Mouse (Mus musculus) kidney, embryonic 15.5 days (tissue): ENCODE data around the gene Arhgap31. TPM values are rescaled to one million over a fixed set of nuclear protein-coding genes. Genes with fewer than 3 reads are reported as not detected.
"Not testable (repeated sequence)": the region's sequence is repeated elsewhere in the genome, so short reads cannot be mapped to it uniquely, and the experiment has no call there.

Source experiments
- ATAC-seq: fragments of 200-750 bp; cut with Nextera tagmentation; replicated peaks from 2 replicates; pipeline ENCODE4 v1.8.0; 2017; ENCODE audit warnings: moderate TSS enrichment; ENCODE audit not compliant: low FRiP score
- H3K27ac ChIP-seq: fragments of 300-500 bp; sonication (generic); 2 replicates; pipeline ENCODE4 v1.5.1; 2015; ENCODE audit warnings: mild to moderate bottlenecking, inconsistent platforms
- H3K27me3 ChIP-seq: fragments of 300-500 bp; sonication (generic); 2 replicates; pipeline ENCODE4 v1.6.1; 2015; ENCODE audit warnings: inconsistent platforms
- H3K36me3 ChIP-seq: fragments of 300-500 bp; sonication (generic); 2 replicates; pipeline ENCODE4 v1.6.1; 2015; ENCODE audit warnings: inconsistent platforms
- H3K4me1 ChIP-seq: fragments of 300-500 bp; sonication (generic); 2 replicates; pipeline ENCODE4 v1.6.1; 2015; ENCODE audit warnings: inconsistent platforms
- H3K4me2 ChIP-seq: fragments of 300-500 bp; sonication (generic); 2 replicates; pipeline ENCODE4 v1.6.1; 2015; ENCODE audit warnings: moderate library complexity, mild to moderate bottlenecking, inconsistent platforms
- H3K4me3 ChIP-seq: fragments of 300-500 bp; sonication (generic); replicated peaks from 2 replicates; pipeline ENCODE4 v1.5.1; 2015; ENCODE audit warnings: mild to moderate bottlenecking, inconsistent platforms
- H3K9ac ChIP-seq: fragments of 300-500 bp; sonication (generic); 2 replicates; pipeline ENCODE4 v1.6.1; 2015; ENCODE audit warnings: mild to moderate bottlenecking, inconsistent platforms
- H3K9me3 ChIP-seq: fragments of 300-500 bp; sonication (generic); replicated peaks from 2 replicates; pipeline ENCODE4 v1.6.1; 2016; ENCODE audit warnings: inconsistent platforms
- WGBS: fragments of 180-500 bp; shearing (Covaris S2); methylation state at CpG from one replicate; pipeline ENCODE4 v1.1.7; 2015; ENCODE audit warnings: mixed read lengths; 5-methylcytosine and 5-hydroxymethylcytosine counted together
- polyA plus RNA-seq: library from polyadenylated mRNA; unstranded; fragments of >200 nt; fragmentation: Nextera tagmentation; extraction: Ambion mirVana; gene quantifications from 2 replicates; pipeline ENCODE4 v1.2.1, GENCODE M21; 2015

Arhgap31 gene
- polyA plus RNA-seq, 1 experiment from 2014 or later, result 12.6 TPM

DNA sequence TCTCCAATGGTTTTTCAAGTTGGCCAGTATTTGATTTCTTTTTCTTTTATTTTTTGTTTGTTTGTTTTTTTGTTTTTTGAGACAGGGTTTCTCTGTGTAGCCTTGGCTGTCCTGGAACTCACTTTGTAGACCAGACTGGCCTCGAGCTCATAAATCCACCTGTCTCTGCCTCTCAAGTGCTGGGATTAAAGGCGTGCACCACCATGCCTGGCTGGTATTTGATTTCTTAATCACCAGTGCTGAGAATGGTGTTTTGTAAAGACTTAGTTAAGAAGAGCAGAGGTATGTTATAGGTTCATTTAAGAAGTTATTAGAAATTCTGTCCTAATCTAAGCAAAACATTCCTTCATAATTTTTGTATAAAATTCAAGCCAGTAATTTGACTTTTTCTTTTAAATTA, 35.1 kb downstream of the Arhgap31 start:
- not testable (repeated sequence) for H3K9ac ChIP-seq, H3K9me3 ChIP-seq, H3K27me3 ChIP-seq, H3K4me3 ChIP-seq, H3K36me3 ChIP-seq, ATAC-seq, H3K27ac ChIP-seq, H3K4me2 ChIP-seq
- H3K4me1 ChIP-seq, result peaks cover 16% of the 10 kb centered on the region
- 65% methylated on average over 2 of the region's 2 CpGs for WGBS

DNA sequence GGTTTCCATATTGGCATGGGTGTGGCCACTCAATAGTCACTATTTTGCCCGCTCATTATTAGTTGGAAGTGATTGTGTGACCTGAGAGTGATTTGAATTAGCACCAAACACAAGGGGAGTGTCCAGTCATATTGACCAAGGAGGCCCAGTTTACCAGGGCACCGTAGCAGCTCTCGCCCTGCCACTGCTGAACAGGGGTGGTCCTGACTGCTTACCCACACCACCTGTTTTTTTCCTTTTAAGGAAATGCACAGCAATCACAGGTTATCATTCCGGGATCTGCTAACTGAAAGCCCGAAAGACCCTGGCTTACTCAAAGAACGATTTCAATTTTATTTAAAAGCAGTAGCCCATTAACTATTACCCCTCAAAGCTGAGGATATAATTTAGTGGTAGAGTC, 35.9 kb downstream of the Arhgap31 start:
- ATAC-seq, result no peak
- 86% methylated on average over 6 of the region's 6 CpGs for WGBS
- peaks cover 19% of the 10 kb centered on the region for H3K4me1 ChIP-seq
- no peaks in the 10 kb centered on the region for H3K27me3 ChIP-seq
- no peaks in the 10 kb centered on the region for H3K36me3 ChIP-seq
- no peak overlapping the region for H3K4me2 ChIP-seq
- H3K4me3 ChIP-seq, result no peak overlapping the region
- H3K27ac ChIP-seq, result no peak overlapping the region
- H3K9me3 ChIP-seq, result no peaks in the 10 kb centered on the region
- no peak overlapping the region for H3K9ac ChIP-seq

GRCm38 (mm10) chr16:38676647-38677046, 36.4 kb downstream of the Arhgap31 start:
- Histone ChIP-seq H3K27me3 (no peaks in the 10 kb centered on the region), H3K9me3 (no peaks in the 10 kb centered on the region), H3K4me2 (no peak overlapping the region), H3K9ac (no peak overlapping the region), H3K4me1 (peaks cover 20% of the 10 kb centered on the region), H3K4me3 (no peak overlapping the region), H3K36me3 (no peaks in the 10 kb centered on the region), H3K27ac (no peak overlapping the region)
- ATAC-seq, result no peak
- WGBS, result 91% methylated on average over 4 of the region's 4 CpGs

DNA sequence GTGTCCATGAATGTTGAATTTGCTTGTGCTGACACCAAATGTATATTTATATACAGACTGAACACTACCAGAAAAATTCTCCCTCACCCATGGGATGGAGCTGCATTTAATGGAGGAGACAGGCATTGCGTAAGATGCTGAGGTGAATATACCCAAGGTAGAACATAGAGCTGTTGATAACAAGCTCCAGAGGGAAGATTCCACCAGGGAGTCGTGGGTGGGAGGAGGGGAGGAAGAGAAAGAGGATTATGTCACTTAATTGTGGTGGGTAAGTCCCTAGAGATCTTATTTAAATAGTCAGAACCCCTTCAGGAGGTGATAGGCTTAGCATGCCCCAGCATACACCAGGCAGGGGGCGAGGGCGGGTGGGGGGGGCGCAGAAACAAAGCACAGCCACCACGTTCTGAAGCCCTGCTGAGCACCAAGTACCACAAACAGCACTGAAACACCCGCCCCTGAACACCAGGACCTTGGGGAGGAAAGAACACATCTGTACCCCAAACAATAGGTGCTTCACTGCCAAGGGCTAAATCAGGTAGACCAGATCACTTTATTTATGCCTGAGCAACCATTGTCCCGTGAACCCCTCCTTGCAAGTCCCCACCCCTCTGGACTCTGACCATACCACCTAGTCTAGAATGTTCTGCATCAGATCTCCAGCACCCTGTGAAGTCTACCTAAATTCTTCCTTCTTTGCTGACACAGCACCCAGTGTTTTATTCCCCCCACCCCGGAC, 37.3 kb downstream of the Arhgap31 start:
- WGBS, result 83% methylated on average over 9 of the region's 9 CpGs
- Histone ChIP-seq H3K9me3 (no peaks in the 10 kb centered on the region), H3K4me1 (peaks cover 20% of the 10 kb centered on the region), H3K27ac (no peak overlapping the region), H3K9ac (no peak overlapping the region), H3K27me3 (no peaks in the 10 kb centered on the region), H3K4me3 (no peak overlapping the region), H3K4me2 (no peak overlapping the region), H3K36me3 (no peaks in the 10 kb centered on the region)
- no peak for ATAC-seq

DNA sequence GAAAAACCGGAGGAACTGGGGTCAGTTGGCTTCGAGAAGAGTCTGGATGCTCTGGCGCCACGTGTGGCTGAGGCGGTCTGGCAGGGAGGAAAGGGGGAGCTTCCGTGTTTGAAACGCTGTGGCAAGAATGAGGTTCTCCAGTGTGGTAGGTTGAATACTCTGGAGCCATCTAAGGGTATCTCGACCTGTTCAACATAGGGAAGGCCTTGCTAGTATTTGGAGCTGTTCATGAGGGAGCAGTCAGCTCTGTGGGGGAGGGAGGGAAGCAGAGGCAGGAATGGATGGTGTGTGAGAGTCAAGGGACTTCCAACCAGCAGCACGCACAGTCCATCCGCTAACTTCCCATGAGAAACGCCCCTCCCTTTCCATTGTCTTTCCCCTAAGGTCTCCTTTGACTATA, 38.2 kb downstream of the Arhgap31 start:
- Histone ChIP-seq H3K27ac (no peak overlapping the region), H3K9ac (no peak overlapping the region), H3K36me3 (no peaks in the 10 kb centered on the region), H3K4me1 (peaks cover 16% of the 10 kb centered on the region), H3K9me3 (no peaks in the 10 kb centered on the region), H3K27me3 (no peaks in the 10 kb centered on the region), H3K4me2 (no peak overlapping the region), H3K4me3 (no peak overlapping the region)
- ATAC-seq, result no peak
- 90% methylated on average over 11 of the region's 11 CpGs for WGBS

GRCm38 (mm10) chr16:38673511-38673910, 39.6 kb downstream of the Arhgap31 start:
- WGBS, result 76% methylated on average over 15 of the region's 15 CpGs
- Histone ChIP-seq H3K4me2 (no peak overlapping the region), H3K9me3 (no peaks in the 10 kb centered on the region), H3K4me3 (no peak overlapping the region), H3K27me3 (no peaks in the 10 kb centered on the region), H3K9ac (no peak overlapping the region), H3K27ac (no peak overlapping the region), H3K4me1 (0 out of 2 replicates have a peak, but pooled peaks cover 4% of the 10 kb centered on the region), H3K36me3 (no peaks in the 10 kb centered on the region)
- no peak for ATAC-seq

DNA sequence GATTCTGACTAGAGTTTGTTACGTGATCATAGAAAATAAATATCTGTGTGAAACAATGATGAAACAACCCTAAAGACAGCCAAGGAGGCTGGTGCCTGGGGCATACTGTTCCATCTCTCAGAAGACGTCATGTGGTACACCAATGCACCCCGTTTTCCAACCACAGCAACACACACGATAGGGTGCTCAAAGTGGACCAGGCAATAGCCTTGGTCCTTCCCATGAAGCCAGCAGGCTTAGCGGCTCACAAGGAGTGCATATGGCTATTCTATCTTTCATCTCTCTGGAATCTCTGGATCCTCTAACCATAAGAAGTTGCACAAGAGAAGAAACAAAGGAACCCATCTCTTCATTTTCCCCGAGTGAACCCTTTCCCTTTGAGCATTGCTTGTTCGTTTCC, 40.1 kb downstream of the Arhgap31 start:
- H3K4me3 ChIP-seq, result no peak overlapping the region
- no peak for ATAC-seq
- no peak overlapping the region for H3K4me2 ChIP-seq
- H3K4me1 ChIP-seq, result 0 out of 2 replicates have a peak, but pooled peaks cover 4% of the 10 kb centered on the region
- H3K9me3 ChIP-seq, result no peaks in the 10 kb centered on the region
- 89% methylated on average over 7 of the region's 7 CpGs for WGBS
- no peaks in the 10 kb centered on the region for H3K27me3 ChIP-seq
- no peaks in the 10 kb centered on the region for H3K36me3 ChIP-seq
- H3K9ac ChIP-seq, result no peak overlapping the region
- no peak overlapping the region for H3K27ac ChIP-seq

GRCm38 (mm10) chr16:38672370-38672769, 40.7 kb downstream of the Arhgap31 start:
- Histone ChIP-seq H3K9ac (no peak overlapping the region), H3K9me3 (no peaks in the 10 kb centered on the region), H3K27ac (no peak overlapping the region), H3K27me3 (no peaks in the 10 kb centered on the region), H3K4me2 (no peak overlapping the region), H3K4me1 (0 out of 2 replicates have a peak, but pooled peaks cover 4% of the 10 kb centered on the region), H3K4me3 (no peak overlapping the region), H3K36me3 (no peaks in the 10 kb centered on the region)
- WGBS, result 49% methylated on average over 5 of the region's 5 CpGs
- no peak for ATAC-seq

DNA sequence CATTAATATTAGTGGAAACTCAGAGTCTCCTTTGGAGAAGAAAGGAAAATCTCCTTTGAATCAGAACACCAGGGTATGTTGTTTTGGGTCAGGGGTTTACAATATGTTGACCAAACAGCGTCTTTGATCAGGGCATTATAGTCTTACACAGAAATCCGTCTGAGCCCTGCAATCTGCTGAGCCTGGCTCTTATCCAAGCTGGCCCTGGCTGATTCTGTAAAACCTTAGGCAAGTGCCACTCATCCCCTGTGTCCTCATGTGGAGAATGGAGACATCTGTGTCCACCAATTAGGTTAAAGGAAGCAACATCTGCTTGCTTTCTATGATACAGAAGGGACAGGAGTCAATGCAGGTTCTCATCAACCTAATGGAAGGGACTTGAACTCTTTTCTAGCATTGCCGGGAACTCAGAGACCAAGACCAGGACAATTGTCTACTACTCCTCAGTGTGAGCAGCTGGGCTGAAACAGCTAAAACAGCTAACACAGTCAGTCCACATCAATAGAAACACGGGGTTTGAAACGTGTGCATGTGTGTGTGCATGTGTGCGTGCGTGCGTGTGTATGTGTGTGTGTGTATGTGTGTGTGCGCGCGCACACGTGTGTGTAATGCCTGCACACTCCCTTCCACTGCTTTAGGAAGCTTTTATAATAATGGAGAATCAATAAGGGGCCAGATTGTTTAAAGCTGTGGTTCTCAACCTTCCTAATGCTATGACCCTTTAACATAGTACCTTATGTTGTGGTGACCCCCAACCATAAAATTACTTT, 42.3 kb downstream of the Arhgap31 start:
- 87% methylated on average over 12 of the region's 12 CpGs for WGBS
- ATAC-seq, result no peak
- 0 out of 2 replicates have a peak, but pooled peaks cover 4% of the 10 kb centered on the region for H3K4me1 ChIP-seq

GRCm38 (mm10) chr16:38668871-38669675, 44.0 kb downstream of the Arhgap31 start:
- Histone ChIP-seq H3K4me2 (no peak overlapping the region), H3K27ac (no peak overlapping the region), H3K4me3 (no peak overlapping the region), H3K27me3 (no peaks in the 10 kb centered on the region), H3K36me3 (no peaks in the 10 kb centered on the region), H3K9ac (no peak overlapping the region), H3K9me3 (no peaks in the 10 kb centered on the region), H3K4me1 (0 out of 2 replicates have a peak, but pooled peaks cover 4% of the 10 kb centered on the region)
- WGBS, result 89% methylated on average over 8 of the region's 8 CpGs
- ATAC-seq, result no peak

More for the DNA sequence above, 42.3 kb downstream of the Arhgap31 start:
- Histone ChIP-seq H3K9me3 (no peaks in the 10 kb centered on the region), H3K9ac (no peak overlapping the region), H3K4me2 (no peak overlapping the region), H3K27ac (no peak overlapping the region), H3K36me3 (no peaks in the 10 kb centered on the region), H3K27me3 (no peaks in the 10 kb centered on the region), H3K4me3 (no peak overlapping the region)

GRCm38 (mm10) chr16:38666523-38666922, 46.6 kb downstream of the Arhgap31 start:
- Histone ChIP-seq H3K4me2 (no peak overlapping the region), H3K27ac (no peak overlapping the region), H3K4me1 (no peaks in the 10 kb centered on the region), H3K36me3 (no peaks in the 10 kb centered on the region), H3K9ac (no peak overlapping the region), H3K27me3 (no peaks in the 10 kb centered on the region), H3K4me3 (no peak overlapping the region), H3K9me3 (no peaks in the 10 kb centered on the region)
- ATAC-seq, result no peak
- WGBS, result 87% methylated on average over 4 of the region's 4 CpGs

DNA sequence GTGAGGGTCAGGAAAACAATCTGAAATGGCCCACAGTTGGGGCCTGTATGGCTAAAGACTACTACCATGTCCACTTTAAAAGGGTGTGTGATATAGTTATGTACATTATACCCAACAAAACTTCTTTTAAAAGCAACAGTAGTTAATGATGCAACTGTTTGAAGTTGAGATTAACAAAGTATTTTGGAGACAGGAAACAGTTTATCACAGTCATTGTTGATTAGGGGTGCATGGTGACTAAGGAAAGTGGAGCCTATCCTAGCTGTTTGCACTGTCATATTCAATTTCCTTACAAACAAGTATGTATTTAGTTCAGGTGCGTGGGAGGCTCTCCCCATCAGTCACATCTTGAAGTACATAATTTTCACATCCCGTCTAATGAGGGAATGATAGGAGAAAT, 47.1 kb downstream of the Arhgap31 start:
- ATAC-seq, result no peak
- no peak overlapping the region for H3K4me2 ChIP-seq
- no peak overlapping the region for H3K27ac ChIP-seq
- H3K9ac ChIP-seq, result no peak overlapping the region
- H3K4me3 ChIP-seq, result no peak overlapping the region
- no peaks in the 10 kb centered on the region for H3K4me1 ChIP-seq
- WGBS, result 75% methylated on average over 2 of the region's 2 CpGs
- H3K27me3 ChIP-seq, result no peaks in the 10 kb centered on the region
- no peaks in the 10 kb centered on the region for H3K9me3 ChIP-seq
- H3K36me3 ChIP-seq, result no peaks in the 10 kb centered on the region
